Mouse (Mus musculus): ENCODE results near the gene Ugt2b37. TPM values are rescaled to one million over a fixed set of nuclear protein-coding genes. Genes with fewer than 3 reads are reported as not detected.
A peak's percentile ranks its signal among the peaks of the same experiment; 100 is the strongest.
"Not testable (repeated sequence)": the region's sequence is repeated elsewhere in the genome, so short reads cannot be mapped to it uniquely, and the experiment has no call there.

Gene Ugt2b37
- 0.57 and 0.99 TPM in 2 replicates for polyA plus RNA-seq (2012; rRNA removed)

- H3K36me3 ChIP-seq (ENCODE audit: control insufficient read depth, insufficient read depth, low read length); H3K27ac ChIP-seq (ENCODE audit: insufficient read depth, low read depth, low read length); H3K4me3 ChIP-seq (ENCODE audit: insufficient read depth, low read depth, low read length); H3K27me3 ChIP-seq (replicated peaks; ENCODE audit: control insufficient read depth, insufficient read depth, low read length); H3K4me1 ChIP-seq (ENCODE audit: control insufficient read depth, insufficient read depth, low read length): not testable (repeated sequence)
- DNase-seq: peak; percentile 71
- WGBS: 36% methylated on average over 3 of the region's 3 CpGs
Observed at GRCm38 (mm10) chr5:87254676-87255075, at the start of gene Ugt2b37. Ugt2b37 (minus strand) TSS chr5:87254804.

DNA sequence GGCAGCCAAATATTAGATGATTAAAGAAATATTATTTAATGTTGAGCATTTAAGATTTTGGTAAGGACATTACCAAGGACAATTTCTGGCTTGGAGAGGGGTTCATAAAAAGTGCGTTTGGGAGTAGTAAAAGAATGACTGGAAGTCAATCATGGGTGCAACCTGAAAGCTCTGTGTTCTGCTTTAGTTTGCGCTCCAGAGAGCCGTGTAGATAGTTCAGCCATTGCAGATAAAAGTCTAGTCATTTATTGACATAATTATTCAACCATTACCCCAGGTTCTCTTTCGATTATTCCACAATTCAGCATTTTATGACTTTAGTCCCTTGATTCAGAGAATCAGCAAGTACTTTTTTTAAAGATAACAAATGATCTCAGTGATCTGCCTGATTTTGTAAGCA is 31.6 kb upstream of the Ugt2b37 start:
- H3K27ac ChIP-seq (ENCODE audit: insufficient read depth, low read depth, low read length); H3K36me3 ChIP-seq (ENCODE audit: control insufficient read depth, insufficient read depth, low read length); H3K4me3 ChIP-seq (ENCODE audit: insufficient read depth, low read depth, low read length); H3K4me1 ChIP-seq (ENCODE audit: control insufficient read depth, insufficient read depth, low read length); H3K27me3 ChIP-seq (replicated peaks; ENCODE audit: control insufficient read depth, insufficient read depth, low read length): not testable (repeated sequence)
- peak; percentile 60 for DNase-seq
- WGBS: 29% methylated on average over 4 of the region's 4 CpGs

- H3K4me3 ChIP-seq (ENCODE audit: insufficient read depth, low read depth, low read length); H3K4me1 ChIP-seq (ENCODE audit: control insufficient read depth, insufficient read depth, low read length); H3K36me3 ChIP-seq (ENCODE audit: control insufficient read depth, insufficient read depth, low read length); H3K27me3 ChIP-seq (replicated peaks; ENCODE audit: control insufficient read depth, insufficient read depth, low read length): not testable (repeated sequence)
- DNase-seq: peak; percentile 76
- WGBS: 58% methylated on average over 4 of the region's 4 CpGs
- H3K27ac ChIP-seq (ENCODE audit: insufficient read depth, low read depth, low read length): peak overlapping the region; percentile 31
Observed at GRCm38 (mm10) chr5:87275986-87276385, 21.4 kb upstream of the Ugt2b37 start.

- Histone ChIP-seq H3K4me3 (ENCODE audit: insufficient read depth, low read depth, low read length) (no peak overlapping the region), H3K36me3 (ENCODE audit: control insufficient read depth, insufficient read depth, low read length) (no peaks in the 10 kb centered on the region), H3K27me3 (replicated peaks; ENCODE audit: control insufficient read depth, insufficient read depth, low read length) (no peaks in the 10 kb centered on the region), H3K27ac (ENCODE audit: insufficient read depth, low read depth, low read length) (peak overlapping the region; percentile 45; the same call in 1 of the 2 replicates), H3K4me1 (ENCODE audit: control insufficient read depth, insufficient read depth, low read length) (no peaks in the 10 kb centered on the region; the same call in 1 of the 2 replicates)
- DNase-seq: peak; percentile 78
- WGBS: 64% methylated on average over 6 of the region's 6 CpGs
- TF ChIP-seq POLR2A (IDR thresholded peaks at IDR 0.05; ENCODE audit: low read depth, low read length) (no peak), CTCF (conservative IDR thresholded peaks at IDR 0.05; ENCODE audit: insufficient read depth, insufficient read length, low read depth, low read length) (no peak)
Observed at GRCm38 (mm10) chr5:87275581-87275980, 21.0 kb upstream of the Ugt2b37 start.

- Histone ChIP-seq H3K27ac (ENCODE audit: insufficient read depth, low read depth, low read length) (no peak overlapping the region), H3K4me3 (ENCODE audit: insufficient read depth, low read depth, low read length) (no peak overlapping the region), H3K4me1 (ENCODE audit: control insufficient read depth, insufficient read depth, low read length) (no peaks in the 10 kb centered on the region), H3K27me3 (replicated peaks; ENCODE audit: control insufficient read depth, insufficient read depth, low read length) (no peaks in the 10 kb centered on the region), H3K36me3 (ENCODE audit: control insufficient read depth, insufficient read depth, low read length) (no peaks in the 10 kb centered on the region)
- 60% methylated on average over 3 of the region's 3 CpGs for WGBS
- DNase-seq: peak; percentile 67
- no peak for TF ChIP-seq POLR2A (IDR thresholded peaks at IDR 0.05; ENCODE audit: low read depth, low read length)
- no peak for TF ChIP-seq CTCF (conservative IDR thresholded peaks at IDR 0.05; ENCODE audit: insufficient read depth, insufficient read length, low read depth, low read length)
Observed at GRCm38 (mm10) chr5:87255831-87256230, 1.2 kb upstream of the Ugt2b37 start.

GRCm38 (mm10) chr5:87242140-87242539 is 12.5 kb downstream of the Ugt2b37 start:
- not testable (repeated sequence) for DNase-seq; H3K27me3 ChIP-seq (replicated peaks; ENCODE audit: control insufficient read depth, insufficient read depth, low read length); H3K27ac ChIP-seq (ENCODE audit: insufficient read depth, low read depth, low read length); H3K36me3 ChIP-seq (ENCODE audit: control insufficient read depth, insufficient read depth, low read length); H3K4me1 ChIP-seq (ENCODE audit: control insufficient read depth, insufficient read depth, low read length); H3K4me3 ChIP-seq (ENCODE audit: insufficient read depth, low read depth, low read length)

DNA sequence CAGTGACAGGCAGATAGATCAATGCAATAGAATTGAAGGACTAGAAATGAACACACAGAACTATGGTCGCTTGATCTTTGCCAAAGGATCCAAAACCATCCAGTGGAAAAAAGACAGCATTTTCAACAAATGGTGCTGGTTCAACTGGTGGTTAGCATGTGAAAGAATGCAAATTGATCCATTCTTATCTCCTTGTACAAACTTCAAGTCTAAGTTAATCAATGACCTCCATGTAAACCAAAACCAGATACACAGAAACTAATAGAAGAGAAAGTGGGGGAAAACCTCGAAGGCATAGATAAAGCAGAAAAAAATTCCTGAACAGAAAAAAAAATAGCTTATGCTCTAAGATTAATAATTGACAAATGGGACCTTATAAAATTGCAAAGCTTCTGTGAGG is 58.2 kb downstream of the Ugt2b37 start:
- not testable (repeated sequence) for H3K4me3 ChIP-seq (ENCODE audit: insufficient read depth, low read depth, low read length); H3K27me3 ChIP-seq (replicated peaks; ENCODE audit: control insufficient read depth, insufficient read depth, low read length); DNase-seq; H3K36me3 ChIP-seq (ENCODE audit: control insufficient read depth, insufficient read depth, low read length); H3K27ac ChIP-seq (ENCODE audit: insufficient read depth, low read depth, low read length); H3K4me1 ChIP-seq (ENCODE audit: control insufficient read depth, insufficient read depth, low read length)
- WGBS: 59% methylated on average over 2 of the region's 2 CpGs

Other genes starting within 250 kb of the Ugt2b37 start
- not detected in 2 replicates for gene Ugt2b36, start 162.2 kb downstream of the Ugt2b37 start, polyA plus RNA-seq (2012; rRNA removed)
- 0.34 and 0.45 TPM in 2 replicates for gene Ugt2b5, start 114.5 kb downstream of the Ugt2b37 start, polyA plus RNA-seq (2012; rRNA removed)
- gene Ugt2a3, start 82.4 kb upstream of the Ugt2b37 start, polyA plus RNA-seq (2012; rRNA removed): 0.28 and 0.33 TPM in 2 replicates
- 37.2 and 48.1 TPM in 2 replicates for gene Ugt2b38, start 169.4 kb upstream of the Ugt2b37 start, polyA plus RNA-seq (2012; rRNA removed)
- gene Ugt2a2, start 227.5 kb upstream of the Ugt2b37 start, polyA plus RNA-seq (2012; rRNA removed): not detected in 2 replicates
- gene Gm43638, start 232.0 kb upstream of the Ugt2b37 start, polyA plus RNA-seq (2012; rRNA removed): not detected in 2 replicates
- not detected in 2 replicates for gene Ugt2a1, start 236.1 kb upstream of the Ugt2b37 start, polyA plus RNA-seq (2012; rRNA removed)